Mouse (Mus musculus): ENCODE measurements around the gene Ptrh2. TPM values are rescaled to one million over a fixed set of nuclear protein-coding genes. Genes with fewer than 3 reads are reported as not detected.

Gene Ptrh2
- polyA plus RNA-seq, 1 experiment from 2014 or later: 28.8 TPM

DNA sequence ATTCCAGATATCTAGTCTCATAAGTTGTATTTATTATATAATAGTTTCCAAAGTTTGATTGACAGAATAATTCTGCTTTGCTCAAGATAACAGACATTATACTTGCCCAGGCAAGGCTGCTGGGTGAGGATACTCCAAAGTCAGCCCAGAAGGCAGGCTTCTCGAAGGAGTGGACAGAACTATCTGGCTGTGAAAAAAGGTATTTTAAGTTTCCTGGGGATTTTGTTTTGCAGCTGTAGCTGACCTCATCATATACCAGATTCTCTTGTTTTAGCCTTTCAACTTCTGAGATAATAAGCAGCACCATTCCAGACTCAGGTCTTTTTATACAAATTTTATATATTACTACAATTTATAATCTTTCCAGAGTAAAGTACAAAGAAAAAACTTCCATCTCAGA is 34.2 kb upstream of the Ptrh2 start:
- no peaks in the 10 kb centered on the region for H3K36me3 ChIP-seq (ENCODE audit: control insufficient read depth, insufficient read depth, low read length)
- H3K4me3 ChIP-seq (replicated peaks; ENCODE audit: low read length): no peak overlapping the region
- ATAC-seq (ENCODE audit: insufficient read depth, low FRiP score): no peak
- H3K9ac ChIP-seq (ENCODE audit: low read length): no peak overlapping the region
- H3K27ac ChIP-seq (ENCODE audit: low read length): no peak overlapping the region
- H3K4me1 ChIP-seq (ENCODE audit: control insufficient read depth, insufficient read depth, low read length): 0 out of 2 replicates have a peak, but pooled peaks cover 3% of the 10 kb centered on the region
- WGBS: 91% methylated on average over 1 of the region's 1 CpGs
- H3K9me3 ChIP-seq (replicated peaks; ENCODE audit: control insufficient read depth, low read length): no peaks in the 10 kb centered on the region
- H3K27me3 ChIP-seq (ENCODE audit: control insufficient read depth, insufficient read depth, low read length): no peaks in the 10 kb centered on the region
- no peak overlapping the region for H3K4me2 ChIP-seq (ENCODE audit: low read depth, low read length)

DNA sequence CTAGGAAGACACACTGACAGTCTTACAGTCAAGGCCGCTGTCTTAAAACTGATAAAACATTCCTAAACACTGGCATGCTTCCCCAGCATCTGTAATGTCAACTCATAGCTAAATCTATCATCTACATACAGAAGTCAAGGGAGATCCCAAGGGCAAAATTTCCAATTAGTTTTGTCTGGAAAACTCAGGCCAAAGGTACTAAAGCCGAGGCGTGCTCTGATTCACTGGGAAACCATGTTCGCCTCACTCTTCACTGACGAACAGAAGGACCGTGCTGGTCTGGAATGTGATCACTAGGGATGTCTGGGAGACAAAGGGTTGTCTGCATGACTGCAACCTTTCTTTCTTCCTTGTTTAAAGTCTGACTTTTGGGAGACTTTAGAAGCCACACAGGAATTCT is 33.1 kb upstream of the Ptrh2 start:
- Histone ChIP-seq H3K9me3 (replicated peaks; ENCODE audit: control insufficient read depth, low read length) (no peaks in the 10 kb centered on the region), H3K4me2 (ENCODE audit: low read depth, low read length) (no peak overlapping the region), H3K4me1 (ENCODE audit: control insufficient read depth, insufficient read depth, low read length) (0 out of 2 replicates have a peak, but pooled peaks cover 3% of the 10 kb centered on the region), H3K27me3 (ENCODE audit: control insufficient read depth, insufficient read depth, low read length) (no peaks in the 10 kb centered on the region), H3K36me3 (ENCODE audit: control insufficient read depth, insufficient read depth, low read length) (no peaks in the 10 kb centered on the region), H3K9ac (ENCODE audit: low read length) (no peak overlapping the region), H3K4me3 (replicated peaks; ENCODE audit: low read length) (no peak overlapping the region), H3K27ac (ENCODE audit: low read length) (no peak overlapping the region)
- 70% methylated on average over 6 of the region's 6 CpGs for WGBS
- no peak for ATAC-seq (ENCODE audit: insufficient read depth, low FRiP score)

DNA sequence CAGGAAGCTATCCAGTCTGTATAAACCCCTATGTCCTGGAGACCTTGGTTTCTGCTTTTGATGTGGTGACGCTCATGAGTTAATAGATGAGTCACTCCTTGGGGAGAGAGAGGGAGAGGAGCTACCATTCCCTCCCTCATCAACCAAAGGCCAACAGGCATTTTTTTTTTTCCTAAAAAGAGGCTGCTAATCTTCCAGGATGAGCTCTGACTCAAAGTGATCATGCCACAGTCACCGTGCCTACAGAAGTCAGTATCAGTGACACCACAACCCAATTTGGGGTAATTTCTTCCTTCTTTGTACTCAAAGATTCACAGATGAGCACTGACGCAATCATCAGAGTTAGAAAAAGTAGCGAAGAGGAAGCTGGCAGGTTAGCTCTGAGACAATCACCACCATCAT is 31.2 kb upstream of the Ptrh2 start:
- no peak for ATAC-seq (ENCODE audit: insufficient read depth, low FRiP score)
- Histone ChIP-seq H3K27me3 (ENCODE audit: control insufficient read depth, insufficient read depth, low read length) (no peaks in the 10 kb centered on the region), H3K27ac (ENCODE audit: low read length) (no peak overlapping the region), H3K9ac (ENCODE audit: low read length) (no peak overlapping the region), H3K4me2 (ENCODE audit: low read depth, low read length) (no peak overlapping the region), H3K36me3 (ENCODE audit: control insufficient read depth, insufficient read depth, low read length) (no peaks in the 10 kb centered on the region), H3K4me1 (ENCODE audit: control insufficient read depth, insufficient read depth, low read length) (no peaks in the 10 kb centered on the region), H3K9me3 (replicated peaks; ENCODE audit: control insufficient read depth, low read length) (no peaks in the 10 kb centered on the region), H3K4me3 (replicated peaks; ENCODE audit: low read length) (no peak overlapping the region)
- 83% methylated on average over 4 of the region's 4 CpGs for WGBS

DNA sequence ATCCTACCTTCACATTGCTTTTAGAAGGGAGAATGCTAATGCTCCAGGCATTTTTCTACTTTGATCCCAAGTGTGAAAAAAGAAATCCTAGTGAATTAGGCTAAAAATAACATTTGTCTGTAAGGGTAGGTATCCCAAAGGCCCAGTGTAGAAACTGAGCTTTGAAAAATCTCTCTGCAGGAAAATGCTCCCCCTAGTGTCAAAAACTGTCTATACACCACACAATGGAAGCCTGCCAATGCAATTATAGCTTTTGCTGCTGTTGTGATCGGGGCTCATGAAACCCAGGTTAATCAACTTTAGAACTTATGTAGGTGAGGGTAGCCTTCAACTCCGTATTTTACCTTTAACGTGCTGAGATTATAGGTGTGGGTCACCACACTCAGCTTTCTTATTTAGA is 30.3 kb upstream of the Ptrh2 start:
- no peak overlapping the region for H3K4me2 ChIP-seq (ENCODE audit: low read depth, low read length)

DNA sequence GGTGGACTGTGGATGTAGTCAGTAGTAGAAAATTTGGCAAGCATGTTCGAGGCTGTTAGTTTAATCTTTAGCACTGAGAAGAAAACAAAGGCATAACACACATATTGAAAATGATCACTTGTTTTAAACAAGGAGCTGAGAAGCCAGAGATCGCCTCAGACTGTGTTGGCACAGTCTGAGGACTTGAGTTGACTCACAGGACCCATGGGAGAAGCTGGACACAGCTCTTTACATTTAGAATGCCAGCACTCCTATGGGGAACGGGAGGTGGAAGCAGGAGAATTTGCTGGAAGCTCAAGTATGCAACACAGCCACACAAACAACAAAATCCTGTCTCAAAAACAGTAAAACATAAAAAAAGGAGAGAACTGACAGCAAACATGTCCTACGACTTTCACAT is 29.7 kb upstream of the Ptrh2 start:
- no peak overlapping the region for H3K27ac ChIP-seq (ENCODE audit: low read length)
- no peak overlapping the region for H3K9ac ChIP-seq (ENCODE audit: low read length)
- no peak overlapping the region for H3K4me2 ChIP-seq (ENCODE audit: low read depth, low read length)
- no peak for ATAC-seq (ENCODE audit: insufficient read depth, low FRiP score)
- H3K27me3 ChIP-seq (ENCODE audit: control insufficient read depth, insufficient read depth, low read length): no peaks in the 10 kb centered on the region
- H3K9me3 ChIP-seq (replicated peaks; ENCODE audit: control insufficient read depth, low read length): no peaks in the 10 kb centered on the region
- H3K4me1 ChIP-seq (ENCODE audit: control insufficient read depth, insufficient read depth, low read length): no peaks in the 10 kb centered on the region
- no peak overlapping the region for H3K4me3 ChIP-seq (replicated peaks; ENCODE audit: low read length)
- 80% methylated on average over 4 of the region's 4 CpGs for WGBS
- H3K36me3 ChIP-seq (ENCODE audit: control insufficient read depth, insufficient read depth, low read length): no peaks in the 10 kb centered on the region

More for the DNA sequence above, 30.3 kb upstream of the Ptrh2 start:
- WGBS: 27% methylated on average over 3 of the region's 3 CpGs
- Histone ChIP-seq H3K9me3 (replicated peaks; ENCODE audit: control insufficient read depth, low read length) (no peaks in the 10 kb centered on the region), H3K9ac (ENCODE audit: low read length) (no peak overlapping the region), H3K4me3 (replicated peaks; ENCODE audit: low read length) (no peak overlapping the region), H3K27ac (ENCODE audit: low read length) (no peak overlapping the region), H3K27me3 (ENCODE audit: control insufficient read depth, insufficient read depth, low read length) (no peaks in the 10 kb centered on the region), H3K4me1 (ENCODE audit: control insufficient read depth, insufficient read depth, low read length) (no peaks in the 10 kb centered on the region), H3K36me3 (ENCODE audit: control insufficient read depth, insufficient read depth, low read length) (no peaks in the 10 kb centered on the region)
- ATAC-seq (ENCODE audit: insufficient read depth, low FRiP score): no peak

DNA sequence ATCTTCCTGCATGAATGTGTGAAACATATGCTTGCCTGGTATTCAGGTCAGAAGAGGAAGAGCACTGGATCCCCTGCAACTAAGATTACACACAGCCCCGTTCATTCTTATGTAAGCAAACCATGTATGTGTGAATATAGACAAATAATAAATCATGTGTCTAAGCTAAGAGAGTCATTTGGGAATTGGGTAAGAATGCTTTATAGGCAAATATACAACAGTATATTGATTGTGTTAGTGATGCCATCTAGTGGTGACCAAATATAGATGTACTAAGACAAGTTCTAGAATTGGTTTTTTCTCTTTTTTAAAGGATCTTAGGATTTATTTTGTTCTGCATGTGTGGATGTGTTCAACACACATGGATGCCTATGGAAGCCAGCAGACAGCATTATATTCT is 28.1 kb upstream of the Ptrh2 start:
- no peaks in the 10 kb centered on the region; the same call in 1 of the 2 replicates for H3K36me3 ChIP-seq (ENCODE audit: control insufficient read depth, insufficient read depth, low read length)
- 13% methylated on average over 1 of the region's 1 CpGs for WGBS
- ATAC-seq (ENCODE audit: insufficient read depth, low FRiP score): no peak
- H3K9ac ChIP-seq (ENCODE audit: low read length): no peak overlapping the region
- no peak overlapping the region for H3K27ac ChIP-seq (ENCODE audit: low read length)
- H3K4me2 ChIP-seq (ENCODE audit: low read depth, low read length): no peak overlapping the region
- H3K27me3 ChIP-seq (ENCODE audit: control insufficient read depth, insufficient read depth, low read length): no peaks in the 10 kb centered on the region
- H3K9me3 ChIP-seq (replicated peaks; ENCODE audit: control insufficient read depth, low read length): no peaks in the 10 kb centered on the region
- no peaks in the 10 kb centered on the region for H3K4me1 ChIP-seq (ENCODE audit: control insufficient read depth, insufficient read depth, low read length)
- no peak overlapping the region for H3K4me3 ChIP-seq (replicated peaks; ENCODE audit: low read length)

DNA sequence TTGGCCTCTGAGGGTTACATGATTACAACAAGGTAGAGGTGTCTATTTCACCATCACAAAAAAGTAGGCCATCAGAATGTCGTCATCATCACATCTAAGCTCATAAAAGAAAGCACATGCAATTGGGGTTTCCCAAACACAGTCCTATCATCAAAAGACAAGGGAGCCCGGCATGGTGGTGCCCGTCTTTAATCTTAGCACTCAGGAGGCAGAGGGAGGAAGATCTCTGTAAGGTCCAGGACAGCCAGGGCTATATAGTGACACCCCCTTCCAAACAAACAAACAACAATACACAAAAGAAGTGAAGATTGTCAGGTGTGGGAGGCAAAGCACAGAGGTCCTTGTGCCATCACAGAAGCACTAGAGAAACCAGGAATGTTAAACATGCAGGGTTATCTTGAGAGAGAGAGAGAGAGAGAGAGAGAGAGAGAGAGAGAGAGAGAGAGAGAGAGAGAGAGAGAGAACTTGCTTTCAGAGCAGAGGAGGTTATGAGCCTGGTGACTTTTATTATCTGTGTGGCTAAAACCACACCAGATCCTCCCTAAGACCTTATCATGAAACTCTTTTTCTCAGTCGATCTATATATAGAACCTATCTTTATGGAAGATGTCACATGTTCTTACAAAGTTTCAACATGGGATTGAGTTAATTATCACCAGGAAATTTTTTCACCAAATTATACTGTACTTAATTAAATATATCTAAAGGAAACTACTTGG is 26.8 kb upstream of the Ptrh2 start:
- Histone ChIP-seq H3K4me3 (replicated peaks; ENCODE audit: low read length) (no peak overlapping the region), H3K4me2 (ENCODE audit: low read depth, low read length) (no peak overlapping the region), H3K27me3 (ENCODE audit: control insufficient read depth, insufficient read depth, low read length) (no peaks in the 10 kb centered on the region), H3K27ac (ENCODE audit: low read length) (no peak overlapping the region), H3K36me3 (ENCODE audit: control insufficient read depth, insufficient read depth, low read length) (no peaks in the 10 kb centered on the region; the same call in 1 of the 2 replicates), H3K4me1 (ENCODE audit: control insufficient read depth, insufficient read depth, low read length) (no peaks in the 10 kb centered on the region), H3K9me3 (replicated peaks; ENCODE audit: control insufficient read depth, low read length) (no peaks in the 10 kb centered on the region), H3K9ac (ENCODE audit: low read length) (no peak overlapping the region)
- 75% methylated on average over 4 of the region's 4 CpGs for WGBS
- no peak for ATAC-seq (ENCODE audit: insufficient read depth, low FRiP score)

DNA sequence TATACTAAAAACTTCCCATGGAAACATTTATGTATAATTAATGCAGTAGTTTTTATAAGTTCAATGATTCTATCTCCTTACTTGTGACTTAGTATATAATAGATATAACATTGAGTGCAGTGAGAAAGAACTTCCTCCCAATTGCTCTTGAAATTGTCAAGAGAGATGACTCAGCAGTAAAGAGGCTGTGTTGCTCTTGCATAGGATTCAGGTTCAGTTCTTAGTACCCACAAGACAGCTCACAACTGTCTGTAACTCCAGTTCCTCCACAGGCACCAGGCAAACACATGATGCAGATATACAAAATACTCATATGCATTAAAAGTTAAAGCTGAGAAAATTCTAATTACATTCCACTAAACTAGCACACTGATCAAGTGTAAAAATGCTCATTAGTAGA is 25.9 kb upstream of the Ptrh2 start:
- no peak overlapping the region for H3K4me3 ChIP-seq (replicated peaks; ENCODE audit: low read length)
- H3K9me3 ChIP-seq (replicated peaks; ENCODE audit: control insufficient read depth, low read length): no peaks in the 10 kb centered on the region
- H3K27ac ChIP-seq (ENCODE audit: low read length): no peak overlapping the region
- no peak overlapping the region for H3K9ac ChIP-seq (ENCODE audit: low read length)
- no peaks in the 10 kb centered on the region for H3K4me1 ChIP-seq (ENCODE audit: control insufficient read depth, insufficient read depth, low read length)
- no peaks in the 10 kb centered on the region; the same call in 1 of the 2 replicates for H3K36me3 ChIP-seq (ENCODE audit: control insufficient read depth, insufficient read depth, low read length)
- ATAC-seq (ENCODE audit: insufficient read depth, low FRiP score): no peak
- no peaks in the 10 kb centered on the region for H3K27me3 ChIP-seq (ENCODE audit: control insufficient read depth, insufficient read depth, low read length)
- H3K4me2 ChIP-seq (ENCODE audit: low read depth, low read length): no peak overlapping the region

DNA sequence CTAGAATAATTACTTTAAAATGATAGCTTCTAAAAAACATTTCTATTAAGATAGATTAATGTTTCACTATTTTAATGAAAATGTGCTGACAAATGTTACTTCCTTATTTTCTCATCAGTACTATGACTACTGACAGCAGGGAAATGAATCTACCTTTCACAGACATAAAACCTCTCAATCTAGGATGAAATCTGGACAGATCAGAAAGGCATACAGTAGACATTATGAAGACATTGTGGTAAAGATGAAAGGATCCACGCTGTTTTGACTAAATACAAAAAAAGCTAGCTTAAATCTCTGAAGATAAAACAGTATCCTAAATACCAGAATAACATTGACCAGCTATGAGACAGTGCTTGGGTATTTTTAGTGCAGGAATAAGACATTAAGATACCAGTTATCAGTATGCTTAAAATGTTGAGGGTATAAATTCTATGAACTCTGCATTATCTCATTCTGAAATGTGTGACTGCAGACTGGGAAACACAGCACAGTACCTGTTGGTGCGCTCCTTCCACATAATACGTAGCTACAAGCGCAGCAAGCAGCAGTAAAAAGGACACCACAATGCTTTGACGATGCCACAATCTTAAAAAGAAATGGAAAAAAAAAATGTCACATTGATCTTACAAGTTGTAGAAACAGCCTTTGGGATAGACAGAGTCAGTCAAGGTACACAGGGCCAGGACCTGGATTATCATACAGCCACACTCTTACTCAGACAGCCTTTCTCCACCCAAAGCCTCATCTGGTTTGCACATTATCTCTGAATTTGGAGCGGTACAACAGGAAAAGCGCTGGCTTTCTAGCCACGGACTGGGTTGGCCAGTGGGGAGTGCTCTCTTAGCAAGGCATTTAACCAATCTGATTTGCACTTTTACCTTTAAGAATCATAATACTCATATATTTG is 20.5 kb upstream of the Ptrh2 start:
- no peaks in the 10 kb centered on the region for H3K4me1 ChIP-seq (ENCODE audit: control insufficient read depth, insufficient read depth, low read length)
- WGBS: 90% methylated on average over 8 of the region's 8 CpGs
- no peak for ATAC-seq (ENCODE audit: insufficient read depth, low FRiP score)

More for the DNA sequence above, 20.5 kb upstream of the Ptrh2 start:
- H3K27ac ChIP-seq (ENCODE audit: low read length): no peak overlapping the region
- H3K27me3 ChIP-seq (ENCODE audit: control insufficient read depth, insufficient read depth, low read length): no peaks in the 10 kb centered on the region
- H3K4me2 ChIP-seq (ENCODE audit: low read depth, low read length): no peak overlapping the region
- no peaks in the 10 kb centered on the region; the same call in 1 of the 2 replicates for H3K36me3 ChIP-seq (ENCODE audit: control insufficient read depth, insufficient read depth, low read length)
- H3K4me3 ChIP-seq (replicated peaks; ENCODE audit: low read length): no peak overlapping the region
- no peak overlapping the region for H3K9ac ChIP-seq (ENCODE audit: low read length)
- H3K9me3 ChIP-seq (replicated peaks; ENCODE audit: control insufficient read depth, low read length): no peaks in the 10 kb centered on the region
